Mouse (Mus musculus) splenic B cell, adult 2 months (primary cell): Measurements from ENCODE around the gene Fam222b.

Source experiments
- DNase-seq: peaks from one replicate; pipeline ENCODE4 v3.0.0-alpha.2; 2011; ENCODE audit warnings: low read depth, low spot score
- H3K27me3 ChIP-seq: 2 replicates; pipeline ENCODE4 v1.6.1; 2012; ENCODE audit warnings: mild to moderate bottlenecking, low read length, moderate library complexity, mixed read lengths; ENCODE audit not compliant: control insufficient read depth, poor library complexity, insufficient read depth, severe bottlenecking
- H3K36me3 ChIP-seq: 2 replicates; pipeline ENCODE4 v1.6.1; 2012; ENCODE audit warnings: mild to moderate bottlenecking, low read length, moderate library complexity, mixed read lengths; ENCODE audit not compliant: control insufficient read depth, poor library complexity, insufficient read depth, severe bottlenecking

Gene Fam222b

DNA sequence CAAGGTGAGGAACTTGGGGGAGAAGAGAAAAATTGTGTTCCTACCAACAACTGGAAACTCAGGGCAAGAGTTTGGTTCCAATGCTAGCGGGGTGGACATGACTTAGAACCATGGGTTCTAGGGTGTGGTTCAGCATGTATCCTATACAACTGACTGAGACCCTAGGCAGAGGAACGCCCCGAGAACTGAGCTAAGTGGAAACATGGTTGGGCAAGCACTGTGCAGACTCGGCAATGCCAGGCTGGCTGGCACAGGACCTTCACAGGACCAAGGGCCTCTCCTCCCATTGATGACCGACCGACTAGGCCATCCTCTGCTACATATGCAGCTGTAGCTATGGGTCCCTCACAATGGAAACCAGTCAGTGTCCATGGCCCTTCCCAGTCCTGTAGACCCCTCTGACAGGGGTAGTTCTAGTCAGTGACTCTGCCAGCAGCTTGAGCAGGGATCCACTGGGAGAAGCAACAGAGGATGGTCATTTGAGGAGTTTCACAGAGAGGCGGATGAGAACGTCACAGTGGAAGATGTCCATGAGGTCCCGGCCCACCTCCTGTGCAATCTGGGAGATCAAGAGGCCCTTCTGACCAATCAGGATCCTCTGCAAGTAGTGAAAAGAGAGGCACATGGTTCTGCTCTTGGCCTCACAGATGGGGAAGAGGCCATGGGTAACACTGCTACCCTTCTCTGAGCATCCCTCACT lies 20.7 kb upstream of the Fam222b start:
- no peak for DNase-seq
- Histone ChIP-seq H3K36me3 (peaks cover 7% of the 10 kb centered on the region), H3K27me3 (no peaks in the 10 kb centered on the region)

DNA sequence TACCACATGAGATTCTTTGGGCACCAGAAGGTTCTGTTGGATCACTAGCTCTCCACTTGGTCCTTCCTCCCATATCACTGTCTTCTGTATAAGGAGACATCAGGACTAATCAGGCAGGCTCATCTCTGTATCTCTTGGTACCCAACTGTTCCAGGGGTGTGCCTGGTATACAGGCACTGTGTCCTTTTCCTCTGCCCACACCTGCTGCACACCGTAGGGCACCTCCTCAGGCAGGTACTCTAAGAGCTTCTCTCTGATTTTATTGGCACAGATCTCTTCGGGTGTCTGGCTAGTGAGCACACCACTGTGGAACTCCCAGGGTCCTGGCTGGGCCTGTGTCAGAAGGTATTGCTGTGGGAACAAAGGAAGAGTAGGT lies 20.2 kb upstream of the Fam222b start:
- Histone ChIP-seq H3K36me3 (peaks cover 7% of the 10 kb centered on the region), H3K27me3 (no peaks in the 10 kb centered on the region)
- DNase-seq, result no peak

DNA sequence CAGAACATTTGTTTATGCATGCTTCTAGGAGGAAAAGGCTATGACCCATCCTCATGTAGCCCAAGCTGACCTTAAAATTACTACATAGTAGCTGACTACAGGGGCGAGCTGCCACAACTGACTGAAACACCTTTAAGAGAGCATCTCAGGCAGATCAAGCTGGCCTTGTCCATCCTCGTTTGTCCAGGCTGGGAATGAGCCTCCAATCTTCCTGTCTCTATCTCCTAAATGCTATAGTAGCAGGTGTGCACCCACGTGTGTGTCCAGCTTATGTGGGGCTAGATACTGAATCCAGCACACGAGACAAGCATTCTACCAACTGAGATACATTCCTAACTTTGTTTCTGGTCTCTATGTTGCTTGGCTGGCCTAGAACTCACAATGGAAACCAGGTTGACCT lies 19.8 kb upstream of the Fam222b start:
- H3K27me3 ChIP-seq, result no peaks in the 10 kb centered on the region

DNA sequence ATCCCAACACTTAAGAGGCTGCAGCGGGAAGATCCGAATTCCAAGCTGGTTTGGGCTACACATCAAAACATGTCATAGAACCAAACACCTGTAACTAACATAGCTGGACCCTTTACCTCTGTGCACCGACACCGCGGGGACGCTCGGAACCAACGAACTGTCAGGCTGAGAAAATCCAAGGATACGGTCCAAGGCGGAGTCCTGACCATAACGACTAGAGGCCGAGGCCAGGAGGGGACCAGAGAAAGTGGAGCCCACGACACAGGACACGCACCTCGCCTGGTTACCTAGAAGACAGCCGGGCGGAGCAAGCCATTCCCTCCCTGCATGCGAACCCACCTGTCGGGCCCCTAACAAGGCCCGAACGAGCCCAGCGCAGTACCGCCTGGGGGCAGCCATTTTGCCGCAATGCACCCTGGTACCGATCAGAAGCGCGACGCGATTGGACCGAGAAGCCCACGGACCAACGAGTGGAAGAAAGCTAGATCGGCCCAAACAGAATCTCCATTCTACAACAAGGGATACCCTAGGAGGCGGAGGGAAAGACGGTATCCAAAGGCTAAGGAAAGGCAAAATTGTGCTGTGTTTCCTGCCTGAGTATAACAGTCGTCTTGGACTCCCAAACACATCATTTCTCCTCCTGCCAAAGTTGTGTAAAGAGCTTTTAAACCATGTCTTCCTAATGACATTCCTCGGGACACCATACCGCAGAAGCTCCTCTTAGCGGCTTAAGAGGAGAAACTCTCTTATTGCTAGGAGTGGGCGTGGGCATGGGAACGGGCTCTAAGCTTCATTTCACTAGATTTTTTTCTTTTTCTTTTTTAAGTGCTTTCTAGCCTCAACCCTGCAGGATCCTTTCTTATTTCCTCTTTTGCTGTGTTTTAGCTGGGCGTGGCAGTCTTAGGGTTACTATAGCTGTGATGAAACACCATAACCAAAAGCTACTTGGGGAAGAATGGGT lies 14.2 kb upstream of the Fam222b start, which contains the start of gene Eral1:
Gene Eral1 (minus strand): TSS at position 423 of the 961 bp plus-strand sequence.
- peak; percentile 81 for DNase-seq
- Histone ChIP-seq H3K36me3 (peaks cover 7% of the 10 kb centered on the region), H3K27me3 (no peaks in the 10 kb centered on the region)

More for the DNA sequence above, 19.8 kb upstream of the Fam222b start:
- peaks cover 7% of the 10 kb centered on the region for H3K36me3 ChIP-seq
- DNase-seq, result no peak

DNA sequence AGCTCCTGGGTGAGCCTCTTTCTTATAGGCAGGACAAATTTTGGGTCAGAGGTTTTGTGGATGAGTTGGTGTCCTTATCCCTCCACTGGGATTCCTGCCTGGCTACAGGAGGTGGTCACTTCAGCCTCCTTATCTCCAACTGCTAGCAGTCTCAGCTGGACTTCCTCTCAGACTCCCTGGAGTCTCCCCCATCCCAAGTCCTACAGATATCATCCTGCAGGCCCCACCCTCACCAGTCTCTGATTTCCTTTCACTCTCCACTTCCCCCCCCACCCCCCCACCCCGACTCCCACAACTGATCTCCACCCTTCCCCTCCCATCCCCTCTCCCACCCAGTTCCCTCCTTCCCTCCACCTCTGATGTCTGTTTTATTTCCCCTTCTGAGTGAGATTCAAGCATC lies 10.9 kb upstream of the Fam222b start:
- Histone ChIP-seq H3K36me3 (no peaks in the 10 kb centered on the region), H3K27me3 (no peaks in the 10 kb centered on the region)
- no peak for DNase-seq

DNA sequence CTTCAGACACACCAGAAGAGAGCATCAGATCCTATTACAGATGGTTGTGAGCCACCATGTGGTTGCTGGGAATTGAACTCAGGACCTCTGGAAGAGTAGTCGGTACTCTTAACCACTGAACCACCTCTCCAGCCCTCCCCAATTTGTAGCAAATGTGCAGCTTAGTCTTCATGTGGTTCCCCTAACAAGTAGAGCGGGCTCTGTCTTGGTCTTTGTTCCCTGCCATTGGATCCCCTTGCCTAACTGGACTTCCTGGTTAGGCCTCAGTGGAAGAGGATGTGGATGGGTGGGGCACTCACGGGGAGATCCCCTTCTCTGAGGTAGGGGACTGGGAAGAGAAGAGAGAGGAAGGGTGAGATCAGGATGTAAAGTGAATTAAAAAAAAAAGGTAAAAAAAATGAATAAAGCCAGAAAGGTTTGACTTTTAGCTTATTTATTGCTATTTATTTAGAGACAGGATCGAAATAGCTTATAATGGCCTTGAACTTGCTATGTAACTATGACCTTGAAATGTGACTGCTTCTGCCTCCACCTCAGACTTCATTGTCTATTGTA lies 7.5 kb upstream of the Fam222b start:
- no peaks in the 10 kb centered on the region for H3K36me3 ChIP-seq
- no peaks in the 10 kb centered on the region for H3K27me3 ChIP-seq
- no peak for DNase-seq

DNA sequence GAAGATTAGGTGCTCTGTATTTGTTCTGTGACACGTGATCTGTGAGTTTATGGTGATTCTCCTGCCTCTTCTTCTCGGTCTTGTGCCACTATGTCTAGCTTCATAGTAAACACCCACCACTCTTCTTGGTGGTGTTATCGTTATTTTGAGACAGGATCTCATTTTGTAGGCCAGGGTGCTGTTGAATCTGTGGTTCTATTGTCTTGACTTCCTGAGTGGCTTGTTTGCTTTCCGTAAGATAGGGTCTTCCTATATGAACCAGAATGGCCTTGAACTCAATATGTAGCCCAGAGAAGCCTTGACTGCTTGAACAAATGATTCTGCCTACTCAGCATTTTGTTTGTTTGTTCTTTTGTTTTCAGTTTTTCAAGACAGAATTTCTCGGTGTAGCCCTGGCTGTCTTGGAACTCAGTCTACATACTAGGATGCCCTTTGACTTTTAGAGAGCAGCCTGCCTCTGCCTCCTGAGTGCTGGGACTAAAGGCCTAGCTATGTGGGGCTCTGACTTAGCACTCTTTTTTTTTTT lies 6.6 kb upstream of the Fam222b start:
- DNase-seq, result no peak
- H3K36me3 ChIP-seq, result no peaks in the 10 kb centered on the region
- H3K27me3 ChIP-seq, result no peaks in the 10 kb centered on the region

DNA sequence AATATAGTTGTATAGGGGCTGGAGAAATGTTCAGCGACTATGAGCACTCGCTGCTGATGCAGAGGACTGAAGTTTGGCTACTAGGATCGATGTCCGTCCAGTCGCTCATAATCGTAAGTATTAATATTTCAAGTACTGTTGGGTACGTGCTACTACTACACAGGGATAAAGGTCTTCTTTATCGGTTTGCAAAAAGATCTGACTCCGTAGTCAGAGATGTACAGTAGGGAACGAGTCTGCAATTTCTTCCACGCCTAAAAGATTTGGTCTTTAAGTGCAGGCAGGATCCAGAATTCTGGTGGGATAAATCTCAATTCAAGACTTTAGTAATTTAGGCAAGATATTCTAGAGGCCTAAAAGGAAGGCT lies 340 bp upstream of the Fam222b start:
- no peak for DNase-seq
- no peaks in the 10 kb centered on the region for H3K36me3 ChIP-seq
- no peaks in the 10 kb centered on the region for H3K27me3 ChIP-seq

DNA sequence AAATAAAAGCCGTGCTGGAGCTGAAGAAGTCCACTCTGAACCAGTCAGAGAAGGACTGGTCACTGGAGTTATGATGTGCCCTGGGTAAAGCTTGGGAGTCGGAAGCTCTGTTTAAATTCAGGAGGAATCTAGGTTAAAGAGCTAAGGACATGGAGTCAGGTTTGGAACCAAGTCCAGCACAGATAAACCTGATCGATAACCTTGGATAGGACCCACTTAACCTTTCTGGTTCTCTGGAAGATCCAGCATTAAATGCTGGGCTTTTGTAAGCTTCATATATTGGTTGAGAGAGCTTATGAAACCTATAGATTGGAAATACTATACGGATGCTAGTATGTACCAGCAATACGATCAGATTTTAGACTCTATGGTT lies 670 bp downstream of the Fam222b start:
- Histone ChIP-seq H3K27me3 (no peaks in the 10 kb centered on the region), H3K36me3 (no peaks in the 10 kb centered on the region)
- no peak for DNase-seq

DNA sequence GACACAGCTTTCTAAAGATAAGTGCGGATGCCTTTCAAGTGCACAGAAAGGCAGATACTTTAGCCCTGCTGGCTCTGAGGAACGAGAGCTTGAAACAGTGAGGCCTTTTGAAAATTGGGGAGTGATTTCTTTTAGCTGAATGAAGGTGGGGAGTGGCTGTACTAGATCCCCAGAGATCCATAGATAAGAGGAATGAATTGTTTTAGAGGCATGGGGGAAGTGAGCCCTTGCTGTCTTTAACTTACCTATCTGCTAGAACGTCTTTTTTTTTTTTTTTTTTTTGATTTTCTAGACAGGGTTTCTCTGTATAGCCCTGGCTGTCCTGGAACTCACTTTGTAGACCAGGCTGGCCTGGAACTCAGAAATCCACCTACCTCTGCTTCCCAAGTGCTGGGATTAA lies 2.6 kb downstream of the Fam222b start:
- no peak for DNase-seq
- H3K27me3 ChIP-seq, result no peaks in the 10 kb centered on the region
- no peaks in the 10 kb centered on the region for H3K36me3 ChIP-seq

DNA sequence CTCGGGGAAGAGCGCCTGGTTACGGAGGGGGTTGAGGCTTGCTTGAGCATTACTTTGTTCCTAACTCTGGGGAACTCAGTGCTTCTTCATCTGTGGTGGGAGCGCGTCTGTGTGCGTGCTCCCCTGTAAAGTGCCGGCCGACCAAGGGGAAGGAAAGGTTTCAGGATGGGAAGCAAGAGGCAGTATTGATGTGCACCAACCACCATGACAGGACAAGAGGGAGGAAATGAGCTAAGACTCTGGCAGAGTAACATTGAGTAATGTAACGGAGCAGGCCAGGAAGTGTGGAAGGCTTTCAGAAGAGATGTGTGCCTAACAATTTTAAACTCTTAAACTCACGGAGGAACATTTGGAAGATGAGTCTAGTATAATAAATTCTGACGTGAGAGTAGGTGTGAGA lies 6.3 kb downstream of the Fam222b start:
- Histone ChIP-seq H3K36me3 (no peaks in the 10 kb centered on the region), H3K27me3 (no peaks in the 10 kb centered on the region)
- DNase-seq, result no peak

DNA sequence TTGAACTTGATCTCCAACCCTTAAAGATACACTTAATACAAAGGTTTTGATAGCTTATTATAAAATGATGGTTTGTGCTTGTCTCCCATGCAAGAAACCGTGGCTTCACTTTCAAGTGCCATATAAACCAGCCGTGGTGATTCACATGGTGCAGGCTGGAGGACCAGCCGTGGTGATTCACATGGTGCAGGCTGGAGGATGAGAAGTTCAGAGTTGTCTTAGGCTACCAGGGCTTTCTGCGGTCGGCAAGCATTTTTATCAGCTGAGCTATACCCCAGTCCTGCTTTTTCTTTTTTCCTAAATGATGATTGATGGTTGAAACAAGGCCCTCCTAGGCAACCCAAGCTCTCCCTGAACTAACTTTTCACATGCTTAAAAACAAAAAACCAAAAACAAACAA lies 7.7 kb downstream of the Fam222b start:
- Histone ChIP-seq H3K27me3 (no peaks in the 10 kb centered on the region), H3K36me3 (no peaks in the 10 kb centered on the region)
- no peak for DNase-seq

DNA sequence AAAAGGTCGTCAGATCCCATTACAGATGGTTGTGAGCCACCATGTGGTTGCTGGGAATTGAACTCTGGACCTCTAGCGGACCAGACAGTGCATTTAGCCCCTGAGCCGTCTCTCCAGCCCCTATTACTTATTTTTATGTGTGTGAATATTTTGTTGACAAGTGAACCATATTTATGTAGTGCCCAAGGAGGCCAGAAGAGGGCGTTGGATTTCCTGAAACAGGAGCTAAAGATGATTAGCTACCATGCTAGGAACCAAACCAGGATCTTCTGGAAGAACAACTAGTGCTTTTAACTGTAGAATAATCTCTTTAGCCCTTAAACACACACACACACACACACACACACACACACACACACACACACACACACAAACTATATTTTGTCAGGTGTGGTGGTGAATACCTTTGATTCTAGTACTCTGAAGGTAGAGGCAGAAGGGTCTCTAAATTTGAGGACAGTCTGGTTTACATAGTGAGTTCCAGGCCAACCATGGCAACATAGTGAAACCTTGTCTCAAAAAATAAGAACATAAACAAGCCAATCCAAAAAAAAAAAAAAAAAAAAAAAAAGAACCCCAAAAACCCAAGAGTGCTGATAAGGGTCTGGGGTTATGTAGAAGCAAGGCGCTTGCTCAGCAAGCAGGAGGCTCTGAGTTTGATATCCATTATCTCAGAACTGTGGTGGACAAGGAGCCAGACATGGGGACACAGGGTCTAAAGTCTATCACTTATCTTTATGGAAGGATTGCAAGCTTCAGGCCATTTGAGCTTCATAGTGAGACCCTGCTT lies 8.7 kb downstream of the Fam222b start:
- Histone ChIP-seq H3K27me3 (no peaks in the 10 kb centered on the region), H3K36me3 (no peaks in the 10 kb centered on the region)
- DNase-seq, result peak; percentile 38

DNA sequence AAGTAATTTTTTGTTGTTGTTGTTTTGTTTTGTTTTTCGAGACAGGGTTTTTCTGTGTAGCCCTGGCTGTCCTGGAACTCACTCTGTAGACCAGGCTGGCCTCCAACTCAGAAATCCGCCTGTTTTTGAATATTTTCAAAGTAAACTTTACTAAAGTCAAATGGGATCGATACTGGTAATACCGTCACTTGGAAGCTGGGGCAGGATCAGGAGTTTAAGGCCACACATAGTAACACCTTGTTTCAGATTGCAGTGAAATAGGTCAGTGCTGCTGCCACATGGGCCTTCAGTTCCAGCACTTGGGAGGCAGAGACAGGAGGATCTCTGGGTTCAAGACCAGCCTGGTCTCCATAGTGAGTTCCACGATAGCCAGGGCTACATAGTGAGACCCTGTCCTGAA lies 10.0 kb downstream of the Fam222b start:
- DNase-seq, result no peak
- Histone ChIP-seq H3K36me3 (no peaks in the 10 kb centered on the region), H3K27me3 (no peaks in the 10 kb centered on the region)
